Mouse (Mus musculus): Measurements from ENCODE around the gene Rdh12. TPM values are rescaled to one million over a fixed set of nuclear protein-coding genes. Genes with fewer than 3 reads are reported as not detected.
A peak's percentile ranks its signal among the peaks of the same experiment; 100 is the strongest.

The Rdh12 gene
- 0.85 and 1.8 TPM in 2 replicates for polyA plus RNA-seq (2014; fragmentation: Nextera tagmentation; extraction: Ambion mirVana)

DNA sequence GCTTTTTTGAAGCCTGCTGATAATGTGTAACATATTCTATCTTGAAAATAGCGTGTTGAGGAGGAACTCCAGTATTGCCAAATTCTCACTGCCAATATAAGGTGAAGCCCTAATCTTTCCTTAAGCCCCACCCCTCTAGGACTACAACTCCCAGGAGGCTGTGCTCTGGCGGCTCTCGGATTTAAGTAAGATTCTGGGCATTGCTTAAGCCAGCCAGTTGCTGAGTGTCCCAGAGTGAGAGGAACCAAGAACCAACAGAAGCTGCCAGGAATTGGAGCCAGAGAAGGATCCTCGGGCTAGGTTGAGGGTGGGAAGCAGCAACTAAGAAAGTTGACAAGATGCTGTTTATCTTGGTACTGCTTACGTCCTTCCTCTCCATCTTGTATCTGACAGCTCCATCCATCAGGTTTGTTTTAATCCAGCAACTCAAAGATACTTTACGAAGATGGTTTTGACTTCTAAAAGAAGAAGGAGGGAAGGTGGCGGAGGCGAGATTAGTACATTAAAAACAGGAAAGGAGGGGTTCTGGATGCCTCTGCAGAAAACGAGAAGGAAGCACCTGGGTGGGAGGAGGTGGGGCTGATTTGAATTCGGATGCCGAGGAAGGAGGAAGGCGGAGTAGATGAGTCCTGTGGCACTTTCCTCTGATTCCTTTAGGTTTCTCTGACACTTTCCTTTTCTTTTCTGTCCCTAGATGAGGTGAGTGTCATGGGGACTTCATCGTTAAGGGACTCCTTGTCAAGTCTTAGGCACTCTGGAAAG, at the start of gene Rdh12:
Gene Rdh12, plus strand, starts transcription at position 212 of the 762 bp plus-strand sequence.
- peak within 1 kb of the TSS; percentile 45 for H3K9ac ChIP-seq (ENCODE audit: low read length)
- H3K4me2 ChIP-seq (ENCODE audit: low read depth, low read length, severe bottlenecking), result peak within 1 kb of the TSS; percentile 66
- 6% methylated on average over 13 of the region's 13 CpGs for WGBS
- H3K9me3 ChIP-seq (ENCODE audit: control insufficient read depth, low read length), result no peaks in the 10 kb centered on the region
- no peaks in the 10 kb centered on the region for H3K27me3 ChIP-seq (ENCODE audit: control insufficient read depth, insufficient read depth, low read length)
- H3K4me1 ChIP-seq (replicated peaks; ENCODE audit: control insufficient read depth, insufficient read depth, low read length), result no peaks in the 10 kb centered on the region
- ATAC-seq (replicated peaks; ENCODE audit: low FRiP score), result 0 out of 2 replicates have a peak, but pooled peaks have one; percentile 58
- no peak for DNase-seq (ENCODE audit: low spot score)
- H3K36me3 ChIP-seq (ENCODE audit: control insufficient read depth, insufficient read depth, low read length), result no peaks in the 10 kb centered on the region
- no peak within 1 kb of the TSS for H3K27ac ChIP-seq (ENCODE audit: low read depth, low read length)
- peak within 1 kb of the TSS; percentile 37 for H3K4me3 ChIP-seq (ENCODE audit: low read depth, low read length)

DNA sequence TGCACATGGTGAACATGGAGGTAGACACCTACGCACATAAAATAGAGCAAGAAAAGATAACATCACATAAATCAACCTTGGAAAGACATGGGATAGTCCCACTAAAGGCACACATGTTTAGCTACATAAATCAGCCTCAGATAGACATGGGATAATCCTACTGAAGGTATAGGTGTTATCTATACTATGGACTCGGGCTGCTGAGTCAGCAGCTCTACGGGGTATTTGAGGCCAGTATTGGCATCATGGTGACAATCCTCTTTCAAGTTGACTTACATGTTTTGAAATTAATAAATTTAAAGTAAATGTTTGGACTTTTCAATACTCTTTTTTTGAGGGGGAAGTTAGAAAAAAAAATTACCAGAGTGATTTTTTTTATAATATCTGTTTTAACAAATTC, 45.8 kb upstream of the Rdh12 start:
- no peak overlapping the region for H3K9ac ChIP-seq (ENCODE audit: low read length)
- H3K9me3 ChIP-seq (ENCODE audit: control insufficient read depth, low read length), result no peaks in the 10 kb centered on the region
- H3K4me1 ChIP-seq (replicated peaks; ENCODE audit: control insufficient read depth, insufficient read depth, low read length), result no peaks in the 10 kb centered on the region
- H3K4me2 ChIP-seq (ENCODE audit: low read depth, low read length, severe bottlenecking), result no peak overlapping the region
- 91% methylated on average over 3 of the region's 3 CpGs for WGBS
- no peaks in the 10 kb centered on the region; the same call in 1 of the 2 replicates for H3K36me3 ChIP-seq (ENCODE audit: control insufficient read depth, insufficient read depth, low read length)
- no peak for DNase-seq (ENCODE audit: low spot score)
- ATAC-seq (replicated peaks; ENCODE audit: low FRiP score), result no peak
- no peak overlapping the region for H3K4me3 ChIP-seq (ENCODE audit: low read depth, low read length)
- no peak overlapping the region for H3K27ac ChIP-seq (ENCODE audit: low read depth, low read length)
- H3K27me3 ChIP-seq (ENCODE audit: control insufficient read depth, insufficient read depth, low read length), result no peaks in the 10 kb centered on the region

DNA sequence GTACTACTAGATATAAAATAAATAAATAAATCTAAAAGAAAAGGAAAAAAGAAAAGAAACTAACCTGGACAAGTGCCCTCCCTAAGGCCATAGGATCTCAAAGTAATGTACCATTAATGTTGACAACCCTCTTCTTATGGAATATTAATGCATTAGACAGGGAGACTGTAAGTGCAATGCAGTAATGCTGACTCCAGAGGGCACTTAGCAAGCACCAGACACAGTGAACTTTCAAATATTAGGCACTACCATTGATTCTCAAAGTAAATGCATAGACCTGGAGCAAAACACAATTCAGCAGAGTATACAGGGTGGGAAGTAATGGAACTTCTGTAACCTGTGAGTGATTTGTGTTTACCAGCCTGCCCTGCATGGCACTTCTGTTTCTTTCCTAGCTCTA, 39.5 kb upstream of the Rdh12 start:
- no peaks in the 10 kb centered on the region for H3K36me3 ChIP-seq (ENCODE audit: control insufficient read depth, insufficient read depth, low read length)
- no peak for DNase-seq (ENCODE audit: low spot score)
- no peaks in the 10 kb centered on the region for H3K9me3 ChIP-seq (ENCODE audit: control insufficient read depth, low read length)
- ATAC-seq (replicated peaks; ENCODE audit: low FRiP score), result no peak
- no peak overlapping the region for H3K9ac ChIP-seq (ENCODE audit: low read length)
- no peak overlapping the region for H3K4me2 ChIP-seq (ENCODE audit: low read depth, low read length, severe bottlenecking)
- no peaks in the 10 kb centered on the region for H3K27me3 ChIP-seq (ENCODE audit: control insufficient read depth, insufficient read depth, low read length)
- H3K4me3 ChIP-seq (ENCODE audit: low read depth, low read length), result no peak overlapping the region
- no peak overlapping the region for H3K27ac ChIP-seq (ENCODE audit: low read depth, low read length)
- H3K4me1 ChIP-seq (replicated peaks; ENCODE audit: control insufficient read depth, insufficient read depth, low read length), result 0 out of 2 replicates have a peak, but pooled peaks cover 2% of the 10 kb centered on the region

DNA sequence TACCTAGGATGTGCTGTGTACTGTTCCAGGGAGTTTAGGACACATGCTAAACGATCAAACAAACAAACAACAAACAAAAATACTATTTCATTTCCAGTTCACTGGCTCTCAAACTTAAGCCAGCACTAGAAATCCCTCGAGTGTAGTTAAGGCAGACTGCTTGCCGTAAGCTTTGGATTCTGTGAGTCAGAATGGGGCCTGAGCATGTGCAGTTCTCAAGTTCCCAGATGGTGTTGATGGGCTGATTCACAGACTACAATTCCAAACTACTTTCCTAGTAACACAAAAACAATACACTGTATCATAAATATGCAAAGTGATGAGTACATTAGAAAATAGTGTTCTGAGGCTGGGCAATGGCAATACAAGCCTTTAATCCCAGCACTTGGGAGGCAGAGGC, 38.3 kb upstream of the Rdh12 start:
- no peak overlapping the region for H3K9ac ChIP-seq (ENCODE audit: low read length)
- no peak overlapping the region for H3K27ac ChIP-seq (ENCODE audit: low read depth, low read length)
- H3K27me3 ChIP-seq (ENCODE audit: control insufficient read depth, insufficient read depth, low read length), result no peaks in the 10 kb centered on the region
- H3K36me3 ChIP-seq (ENCODE audit: control insufficient read depth, insufficient read depth, low read length), result 0 out of 2 replicates have a peak, but pooled peaks cover 3% of the 10 kb centered on the region
- H3K9me3 ChIP-seq (ENCODE audit: control insufficient read depth, low read length), result no peaks in the 10 kb centered on the region
- no peak for ATAC-seq (replicated peaks; ENCODE audit: low FRiP score)
- 90% methylated on average over 3 of the region's 3 CpGs for WGBS
- 0 out of 2 replicates have a peak, but pooled peaks cover 2% of the 10 kb centered on the region for H3K4me1 ChIP-seq (replicated peaks; ENCODE audit: control insufficient read depth, insufficient read depth, low read length)
- no peak for DNase-seq (ENCODE audit: low spot score)
- no peak overlapping the region for H3K4me2 ChIP-seq (ENCODE audit: low read depth, low read length, severe bottlenecking)
- H3K4me3 ChIP-seq (ENCODE audit: low read depth, low read length), result no peak overlapping the region

DNA sequence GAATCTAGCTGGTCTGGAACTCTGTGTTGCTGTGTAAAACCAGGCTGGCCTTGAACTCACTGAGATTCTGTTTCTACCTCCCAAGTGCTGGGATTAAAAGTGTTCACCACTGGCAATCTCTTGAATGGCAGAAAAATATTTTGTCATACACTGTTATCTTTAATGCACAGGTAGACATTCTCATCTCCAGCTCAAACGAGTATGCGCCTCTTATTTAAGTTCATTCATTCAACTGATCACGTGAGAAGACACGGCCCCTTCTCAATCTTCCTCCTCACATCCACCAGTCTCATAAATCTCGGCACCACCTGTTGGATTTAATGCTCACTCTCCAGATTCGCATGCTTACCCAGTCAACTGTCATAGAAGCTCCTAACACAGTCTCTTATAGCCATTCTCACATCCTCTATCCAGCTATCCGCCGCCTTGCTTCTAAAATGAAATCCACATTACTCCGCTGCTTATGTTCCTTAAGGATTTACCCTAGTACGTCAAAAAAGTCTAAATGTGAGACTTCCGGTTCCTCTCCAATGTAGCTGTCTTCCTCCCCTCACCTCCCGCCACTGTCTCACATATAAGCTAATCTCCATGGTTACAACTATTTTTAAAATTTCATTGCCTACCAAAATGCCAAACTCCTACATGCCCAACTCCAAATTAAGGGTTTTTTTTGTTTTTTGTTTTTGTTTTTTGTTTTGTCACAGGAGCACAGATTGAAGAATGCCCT, 37.3 kb upstream of the Rdh12 start:
- Histone ChIP-seq H3K27me3 (ENCODE audit: control insufficient read depth, insufficient read depth, low read length) (no peaks in the 10 kb centered on the region), H3K4me2 (ENCODE audit: low read depth, low read length, severe bottlenecking) (peak overlapping the region; percentile 52), H3K27ac (ENCODE audit: low read depth, low read length) (0 out of 2 replicates have a peak overlapping the region, but pooled peaks have one; percentile 89), H3K9ac (ENCODE audit: low read length) (peak overlapping the region; percentile 90), H3K4me3 (ENCODE audit: low read depth, low read length) (peak overlapping the region; percentile 95), H3K4me1 (replicated peaks; ENCODE audit: control insufficient read depth, insufficient read depth, low read length) (0 out of 2 replicates have a peak, but pooled peaks cover 2% of the 10 kb centered on the region), H3K9me3 (ENCODE audit: control insufficient read depth, low read length) (no peaks in the 10 kb centered on the region), H3K36me3 (ENCODE audit: control insufficient read depth, insufficient read depth, low read length) (0 out of 2 replicates have a peak, but pooled peaks cover 3% of the 10 kb centered on the region)
- ATAC-seq (replicated peaks; ENCODE audit: low FRiP score) (no peak), DNase-seq (ENCODE audit: low spot score) (no peak)
- 37% methylated on average over 12 of the region's 12 CpGs for WGBS

DNA sequence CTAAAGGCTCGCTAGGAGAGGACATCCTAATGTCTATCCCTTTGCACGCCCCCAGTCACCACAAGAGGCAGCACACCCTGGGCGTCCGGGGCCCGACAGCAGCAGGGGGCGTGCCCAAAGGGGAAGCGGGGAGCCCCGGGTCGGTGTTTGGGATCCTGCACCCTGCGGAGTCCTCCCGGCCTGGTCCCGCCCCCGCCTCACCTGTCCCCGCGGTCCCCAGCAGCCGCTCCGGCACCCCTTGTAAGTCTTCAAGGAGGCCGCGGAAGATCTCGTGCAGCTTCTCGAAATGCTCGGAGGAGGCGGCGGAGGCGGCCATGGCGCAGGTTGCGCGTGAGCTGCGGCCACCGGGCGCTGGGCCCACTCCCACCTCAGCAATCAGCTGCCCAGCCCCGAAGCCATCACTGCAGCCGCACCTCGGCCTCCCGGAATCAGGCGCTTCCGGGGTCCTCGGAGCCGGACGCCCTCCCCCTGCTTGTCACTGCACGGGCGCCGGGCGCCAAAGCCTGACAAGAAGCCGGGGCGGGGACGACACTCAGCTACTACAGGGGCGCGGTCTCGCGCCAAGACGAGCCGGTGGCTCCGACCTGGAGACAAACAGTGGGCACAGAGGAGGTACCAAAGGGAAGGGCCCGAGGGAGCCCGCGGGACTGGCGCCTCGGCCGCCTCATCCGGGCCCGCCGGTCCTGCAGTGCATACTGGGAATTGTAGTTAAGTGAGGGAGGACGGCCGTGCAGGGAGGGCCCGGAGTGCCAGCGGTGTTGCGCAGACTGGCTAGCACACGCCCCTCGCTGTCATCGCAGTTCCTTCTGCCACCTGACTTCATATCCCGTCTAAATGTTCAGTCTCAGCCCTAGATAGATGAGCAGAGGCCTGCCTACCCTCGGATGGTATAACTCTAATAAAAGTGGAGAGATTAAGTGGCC, 36.4 kb upstream of the Rdh12 start, which contains the start of gene Vti1b:
Gene Vti1b, minus strand, starts transcription at position 649 of the 923 bp plus-strand sequence.
- no peaks in the 10 kb centered on the region for H3K9me3 ChIP-seq (ENCODE audit: control insufficient read depth, low read length)
- peak within 1 kb of the TSS; percentile 89 for H3K27ac ChIP-seq (ENCODE audit: low read depth, low read length)
- ATAC-seq (replicated peaks; ENCODE audit: low FRiP score), result peak; percentile 97
- no peaks in the 10 kb centered on the region for H3K27me3 ChIP-seq (ENCODE audit: control insufficient read depth, insufficient read depth, low read length)
- H3K4me2 ChIP-seq (ENCODE audit: low read depth, low read length, severe bottlenecking), result peak within 1 kb of the TSS; percentile 52
- under 1% methylated on average over 73 of the region's 73 CpGs for WGBS
- 0 out of 2 replicates have a peak, but pooled peaks cover 3% of the 10 kb centered on the region for H3K36me3 ChIP-seq (ENCODE audit: control insufficient read depth, insufficient read depth, low read length)
- peak within 1 kb of the TSS; percentile 95 for H3K4me3 ChIP-seq (ENCODE audit: low read depth, low read length)
- peak within 1 kb of the TSS; percentile 90 for H3K9ac ChIP-seq (ENCODE audit: low read length)
- H3K4me1 ChIP-seq (replicated peaks; ENCODE audit: control insufficient read depth, insufficient read depth, low read length), result 0 out of 2 replicates have a peak, but pooled peaks cover 2% of the 10 kb centered on the region
- peak; percentile 92 for DNase-seq (ENCODE audit: low spot score)

DNA sequence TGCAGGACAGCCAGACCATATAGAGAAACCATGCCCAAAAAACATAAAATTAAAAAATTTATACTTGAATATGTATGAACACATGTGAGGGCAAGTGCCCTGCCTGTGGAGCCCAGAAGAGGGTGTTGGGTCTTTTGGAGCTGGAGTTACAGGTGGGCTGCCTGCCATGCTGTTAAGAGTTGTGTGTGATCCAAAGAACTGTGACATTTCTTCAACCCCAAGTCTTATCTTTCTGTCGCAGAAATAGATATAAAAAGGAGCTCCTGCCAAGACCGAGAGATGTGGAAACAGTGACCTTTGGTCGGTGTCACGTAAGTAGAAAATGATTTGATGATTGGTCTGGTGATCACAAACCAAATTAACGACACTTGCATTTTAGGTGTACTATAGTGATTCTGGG, 35.0 kb upstream of the Rdh12 start:
- Histone ChIP-seq H3K4me3 (ENCODE audit: low read depth, low read length) (no peak overlapping the region), H3K9ac (ENCODE audit: low read length) (no peak overlapping the region), H3K27me3 (ENCODE audit: control insufficient read depth, insufficient read depth, low read length) (no peaks in the 10 kb centered on the region), H3K4me1 (replicated peaks; ENCODE audit: control insufficient read depth, insufficient read depth, low read length) (0 out of 2 replicates have a peak, but pooled peaks cover 2% of the 10 kb centered on the region), H3K9me3 (ENCODE audit: control insufficient read depth, low read length) (no peaks in the 10 kb centered on the region), H3K4me2 (ENCODE audit: low read depth, low read length, severe bottlenecking) (no peak overlapping the region), H3K27ac (ENCODE audit: low read depth, low read length) (no peak overlapping the region), H3K36me3 (ENCODE audit: control insufficient read depth, insufficient read depth, low read length) (0 out of 2 replicates have a peak, but pooled peaks cover 3% of the 10 kb centered on the region)
- no peak for DNase-seq (ENCODE audit: low spot score)
- WGBS, result 89% methylated on average over 5 of the region's 5 CpGs
- ATAC-seq (replicated peaks; ENCODE audit: low FRiP score), result no peak

DNA sequence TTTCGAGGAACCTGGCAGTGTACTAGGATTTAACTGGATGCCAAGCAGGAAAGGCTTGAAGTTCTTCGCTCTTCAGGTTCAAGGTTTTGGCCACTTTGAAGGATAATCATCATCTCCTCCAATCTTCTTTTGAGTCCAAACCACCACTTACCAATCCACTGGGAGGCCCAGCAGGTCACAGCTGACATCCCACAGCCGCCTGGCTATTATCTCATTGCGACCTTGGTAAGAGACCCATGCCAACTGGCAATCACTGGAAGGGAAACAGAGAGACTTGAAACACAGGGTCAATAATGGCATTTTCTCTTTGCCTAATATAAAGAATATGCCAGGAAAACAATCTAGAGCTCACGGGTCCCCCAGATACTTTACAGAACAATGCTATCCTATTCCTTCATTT, 32.7 kb upstream of the Rdh12 start:
- 97% methylated on average over 5 of the region's 5 CpGs for WGBS
- H3K4me3 ChIP-seq (ENCODE audit: low read depth, low read length), result no peak overlapping the region
- H3K4me2 ChIP-seq (ENCODE audit: low read depth, low read length, severe bottlenecking), result no peak overlapping the region
- ATAC-seq (replicated peaks; ENCODE audit: low FRiP score) (no peak), DNase-seq (ENCODE audit: low spot score) (no peak)
- H3K9me3 ChIP-seq (ENCODE audit: control insufficient read depth, low read length), result no peaks in the 10 kb centered on the region
- H3K27me3 ChIP-seq (ENCODE audit: control insufficient read depth, insufficient read depth, low read length), result no peaks in the 10 kb centered on the region
- H3K9ac ChIP-seq (ENCODE audit: low read length), result no peak overlapping the region
- 0 out of 2 replicates have a peak, but pooled peaks cover 3% of the 10 kb centered on the region for H3K36me3 ChIP-seq (ENCODE audit: control insufficient read depth, insufficient read depth, low read length)
- no peak overlapping the region for H3K27ac ChIP-seq (ENCODE audit: low read depth, low read length)
- H3K4me1 ChIP-seq (replicated peaks; ENCODE audit: control insufficient read depth, insufficient read depth, low read length), result 0 out of 2 replicates have a peak, but pooled peaks cover 2% of the 10 kb centered on the region

All from forebrain, embryonic 11.5 days (tissue).